Mouse (Mus musculus): Measurements from ENCODE around the gene Ofcc1. TPM values are rescaled to one million over a fixed set of nuclear protein-coding genes. Genes with fewer than 3 reads are reported as not detected.

Gene Ofcc1
- polyA plus RNA-seq, 1 experiment from 2014 or later: not detected

- Histone ChIP-seq H3K4me2 (no peak overlapping the region), H3K36me3 (no peaks in the 10 kb centered on the region), H3K9me3 (replicated peaks) (no peaks in the 10 kb centered on the region), H3K9ac (no peak overlapping the region), H3K27me3 (replicated peaks) (no peaks in the 10 kb centered on the region), H3K4me3 (no peak overlapping the region), H3K27ac (no peak overlapping the region), H3K4me1 (no peaks in the 10 kb centered on the region)
- ATAC-seq: no peak
- 53% methylated on average over 2 of the region's 2 CpGs for WGBS (ENCODE audit: insufficient replicate concordance)
Measured at GRCm38 (mm10) chr13:40292891-40293290, 68.4 kb downstream of the Ofcc1 start.

- H3K4me1 ChIP-seq: no peaks in the 10 kb centered on the region
- H3K4me2 ChIP-seq: no peak overlapping the region
- no peaks in the 10 kb centered on the region for H3K27me3 ChIP-seq (replicated peaks)
- H3K9me3 ChIP-seq (replicated peaks): no peaks in the 10 kb centered on the region
- no peak overlapping the region for H3K9ac ChIP-seq
- no peak for ATAC-seq
- H3K4me3 ChIP-seq: no peak overlapping the region
- no peaks in the 10 kb centered on the region for H3K36me3 ChIP-seq
- no peak overlapping the region for H3K27ac ChIP-seq
- 71% methylated on average over 10 of the region's 10 CpGs for WGBS (ENCODE audit: insufficient replicate concordance)
Measured at GRCm38 (mm10) chr13:40290846-40291245, 70.4 kb downstream of the Ofcc1 start.

GRCm38 (mm10) chr13:40288650-40289049 is 72.6 kb downstream of the Ofcc1 start:
- Histone ChIP-seq H3K4me2 (no peak overlapping the region), H3K36me3 (no peaks in the 10 kb centered on the region), H3K4me1 (no peaks in the 10 kb centered on the region), H3K9ac (no peak overlapping the region), H3K9me3 (replicated peaks) (no peaks in the 10 kb centered on the region), H3K4me3 (no peak overlapping the region), H3K27me3 (replicated peaks) (no peaks in the 10 kb centered on the region), H3K27ac (no peak overlapping the region)
- ATAC-seq: no peak
- WGBS (ENCODE audit: insufficient replicate concordance): 16% methylated on average over 4 of the region's 4 CpGs

GRCm38 (mm10) chr13:40287266-40288002 is 73.8 kb downstream of the Ofcc1 start:
- ATAC-seq: no peak
- H3K36me3 ChIP-seq: no peaks in the 10 kb centered on the region
- no peaks in the 10 kb centered on the region for H3K27me3 ChIP-seq (replicated peaks)
- WGBS (ENCODE audit: insufficient replicate concordance): 77% methylated on average over 21 of the region's 21 CpGs
- H3K4me2 ChIP-seq: no peak overlapping the region
- no peaks in the 10 kb centered on the region for H3K9me3 ChIP-seq (replicated peaks)
- no peak overlapping the region for H3K9ac ChIP-seq
- H3K4me1 ChIP-seq: no peaks in the 10 kb centered on the region
- no peak overlapping the region for H3K4me3 ChIP-seq
- H3K27ac ChIP-seq: no peak overlapping the region

- Histone ChIP-seq H3K4me2 (no peak overlapping the region), H3K36me3 (no peaks in the 10 kb centered on the region), H3K27me3 (replicated peaks) (no peaks in the 10 kb centered on the region), H3K9ac (no peak overlapping the region), H3K4me1 (no peaks in the 10 kb centered on the region), H3K9me3 (replicated peaks) (no peaks in the 10 kb centered on the region), H3K4me3 (no peak overlapping the region), H3K27ac (no peak overlapping the region)
- WGBS (ENCODE audit: insufficient replicate concordance): 73% methylated on average over 15 of the region's 15 CpGs
- ATAC-seq: no peak
Measured at GRCm38 (mm10) chr13:40285234-40285791, 75.9 kb downstream of the Ofcc1 start.

DNA sequence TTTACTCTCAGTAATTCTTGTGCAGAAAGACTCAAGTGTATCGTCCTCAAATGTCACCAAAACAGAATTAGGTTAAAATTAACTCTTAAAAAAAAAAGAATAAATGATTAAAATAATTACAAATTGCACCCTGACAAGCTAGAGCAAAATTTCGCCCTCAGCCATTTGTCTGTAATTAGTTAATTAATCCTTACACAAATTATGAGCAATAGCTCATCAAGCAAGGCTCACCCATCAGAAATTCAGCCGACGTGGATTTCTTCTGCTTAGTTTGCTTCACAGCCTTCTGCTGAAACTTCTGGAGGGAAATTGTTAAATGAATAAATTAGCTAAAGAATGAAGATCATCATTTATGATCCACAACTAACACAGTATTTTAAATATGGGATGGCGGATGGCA is 80.6 kb downstream of the Ofcc1 start:
- WGBS (ENCODE audit: insufficient replicate concordance): 62% methylated on average over 5 of the region's 5 CpGs
- Histone ChIP-seq H3K27me3 (replicated peaks) (no peaks in the 10 kb centered on the region), H3K4me1 (no peaks in the 10 kb centered on the region), H3K9me3 (replicated peaks) (0 out of 2 replicates have a peak, but pooled peaks cover 3% of the 10 kb centered on the region), H3K9ac (no peak overlapping the region), H3K36me3 (no peaks in the 10 kb centered on the region), H3K27ac (no peak overlapping the region), H3K4me3 (no peak overlapping the region), H3K4me2 (no peak overlapping the region)
- ATAC-seq: no peak

DNA sequence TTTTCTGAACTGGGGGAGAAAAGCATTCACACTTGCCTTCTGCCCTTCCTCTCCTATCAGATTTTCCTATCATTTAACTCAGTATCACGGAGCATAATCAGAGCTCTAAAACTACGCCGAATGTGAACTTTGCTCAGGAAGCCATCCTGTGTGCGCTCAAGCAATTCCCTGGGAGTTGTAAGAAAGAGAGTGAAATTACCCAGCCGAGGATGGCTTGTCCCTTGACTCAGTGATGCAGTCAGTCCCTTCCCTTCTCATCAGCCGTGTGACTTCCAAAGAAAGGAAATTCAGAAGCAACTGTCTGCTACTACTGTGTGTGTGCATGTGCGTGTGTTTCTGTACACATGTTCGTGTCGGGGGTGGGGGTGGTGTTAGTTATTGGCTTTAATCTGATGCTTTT is 93.7 kb downstream of the Ofcc1 start:
- no peak overlapping the region for H3K27ac ChIP-seq
- no peak overlapping the region for H3K9ac ChIP-seq
- H3K27me3 ChIP-seq (replicated peaks): no peaks in the 10 kb centered on the region
- ATAC-seq: no peak
- no peak overlapping the region for H3K4me3 ChIP-seq
- 69% methylated on average over 9 of the region's 9 CpGs for WGBS (ENCODE audit: insufficient replicate concordance)
- no peaks in the 10 kb centered on the region for H3K9me3 ChIP-seq (replicated peaks)
- H3K4me2 ChIP-seq: no peak overlapping the region
- no peaks in the 10 kb centered on the region for H3K4me1 ChIP-seq
- no peaks in the 10 kb centered on the region for H3K36me3 ChIP-seq

DNA sequence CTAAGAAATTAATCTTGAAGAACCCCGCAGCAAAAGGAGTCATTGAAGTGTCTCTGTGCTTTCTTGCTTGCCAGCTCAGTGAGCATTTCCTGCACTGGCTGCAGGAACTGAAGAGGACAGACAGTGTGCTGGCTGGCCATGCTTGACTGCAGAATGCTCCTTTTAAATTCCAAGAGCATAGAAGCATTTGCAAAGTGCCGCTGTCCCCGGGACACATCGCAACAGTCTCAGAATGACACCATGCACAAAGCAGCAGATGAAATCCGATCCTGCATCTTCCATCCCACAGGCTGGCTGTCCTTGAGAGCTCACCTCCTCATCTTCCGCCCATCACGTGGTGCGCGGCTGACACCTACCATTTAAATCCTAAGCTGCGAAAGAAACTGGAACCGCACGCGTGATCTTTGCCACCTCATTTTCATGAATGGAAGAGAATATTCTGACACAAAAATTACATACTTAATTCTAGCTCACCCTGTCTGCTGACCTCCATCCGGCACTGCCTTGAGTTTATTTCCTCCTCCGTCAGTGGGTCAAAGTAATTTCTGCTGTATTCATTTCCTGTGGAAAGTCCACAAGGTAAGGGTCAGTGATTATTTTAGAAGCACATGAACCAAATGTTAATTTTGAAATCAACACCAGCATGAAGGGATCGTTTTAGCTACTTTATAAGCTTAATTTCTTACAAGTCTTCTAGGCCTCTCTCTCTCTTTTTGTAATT is 98.0 kb downstream of the Ofcc1 start:
- Histone ChIP-seq H3K27ac (no peak overlapping the region), H3K4me2 (no peak overlapping the region), H3K9ac (no peak overlapping the region), H3K4me3 (no peak overlapping the region), H3K36me3 (no peaks in the 10 kb centered on the region), H3K27me3 (replicated peaks) (no peaks in the 10 kb centered on the region), H3K9me3 (replicated peaks) (no peaks in the 10 kb centered on the region), H3K4me1 (no peaks in the 10 kb centered on the region)
- WGBS (ENCODE audit: insufficient replicate concordance): 74% methylated on average over 16 of the region's 16 CpGs
- no peak for ATAC-seq

GRCm38 (mm10) chr13:40258757-40259156 is 102.5 kb downstream of the Ofcc1 start:
- H3K4me3 ChIP-seq: no peak overlapping the region
- H3K36me3 ChIP-seq: no peaks in the 10 kb centered on the region
- H3K9me3 ChIP-seq (replicated peaks): no peaks in the 10 kb centered on the region
- H3K9ac ChIP-seq: no peak overlapping the region
- H3K4me2 ChIP-seq: no peak overlapping the region
- no peak overlapping the region for H3K27ac ChIP-seq
- ATAC-seq: no peak
- no peaks in the 10 kb centered on the region for H3K27me3 ChIP-seq (replicated peaks)
- no peaks in the 10 kb centered on the region for H3K4me1 ChIP-seq
- WGBS (ENCODE audit: insufficient replicate concordance): 58% methylated on average over 5 of the region's 5 CpGs

GRCm38 (mm10) chr13:40243821-40244220 is 117.4 kb downstream of the Ofcc1 start:
- no peak overlapping the region for H3K27ac ChIP-seq
- no peaks in the 10 kb centered on the region for H3K36me3 ChIP-seq
- no peaks in the 10 kb centered on the region for H3K9me3 ChIP-seq (replicated peaks)
- no peaks in the 10 kb centered on the region for H3K4me1 ChIP-seq
- ATAC-seq: no peak
- 68% methylated on average over 6 of the region's 6 CpGs for whole genome bisulfite sequencing (ENCODE audit: insufficient replicate concordance)
- no peak overlapping the region for H3K9ac ChIP-seq
- no peak overlapping the region for H3K4me3 ChIP-seq
- no peaks in the 10 kb centered on the region for H3K27me3 ChIP-seq (replicated peaks)
- H3K4me2 ChIP-seq: no peak overlapping the region

- Histone ChIP-seq H3K4me1 (no peaks in the 10 kb centered on the region), H3K27ac (no peak overlapping the region), H3K4me2 (no peak overlapping the region), H3K9me3 (replicated peaks) (no peaks in the 10 kb centered on the region), H3K9ac (no peak overlapping the region), H3K27me3 (replicated peaks) (no peaks in the 10 kb centered on the region), H3K4me3 (no peak overlapping the region), H3K36me3 (no peaks in the 10 kb centered on the region)
- 55% methylated on average over 3 of the region's 3 CpGs for WGBS (ENCODE audit: insufficient replicate concordance)
- ATAC-seq: no peak
Measured at GRCm38 (mm10) chr13:40236356-40236755, 124.9 kb downstream of the Ofcc1 start.

DNA sequence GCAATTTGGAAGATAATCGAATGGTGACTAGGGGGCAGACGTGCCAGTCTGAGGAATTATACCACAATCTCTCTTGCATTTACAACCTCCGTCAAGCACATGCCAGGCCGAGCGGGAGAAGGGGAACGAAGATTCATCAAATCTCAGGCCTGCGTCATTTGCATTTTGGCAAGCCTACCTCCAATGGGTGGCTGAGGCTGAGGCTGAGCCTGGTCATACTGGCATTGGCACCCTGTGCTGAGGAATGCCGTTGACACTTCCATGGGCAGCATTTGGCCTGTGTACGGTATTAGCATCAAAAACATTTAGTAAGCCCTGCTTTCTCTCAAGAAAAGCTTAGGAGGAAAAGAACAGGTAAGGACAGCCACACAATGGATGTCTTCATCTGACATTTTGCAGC is 152.9 kb downstream of the Ofcc1 start:
- no peak for ATAC-seq
- H3K36me3 ChIP-seq: no peaks in the 10 kb centered on the region
- no peaks in the 10 kb centered on the region for H3K4me1 ChIP-seq
- no peak overlapping the region for H3K4me2 ChIP-seq
- no peak overlapping the region for H3K27ac ChIP-seq
- WGBS (ENCODE audit: insufficient replicate concordance): 71% methylated on average over 9 of the region's 9 CpGs
- H3K9ac ChIP-seq: no peak overlapping the region
- no peak overlapping the region for H3K4me3 ChIP-seq
- H3K9me3 ChIP-seq (replicated peaks): no peaks in the 10 kb centered on the region
- no peaks in the 10 kb centered on the region for H3K27me3 ChIP-seq (replicated peaks)

Measured in liver, embryonic 12.5 days (tissue).